Mouse (Mus musculus): ENCODE data around the gene Sppl2a. TPM values are rescaled to one million over a fixed set of nuclear protein-coding genes. Genes with fewer than 3 reads are reported as not detected.

Gene Sppl2a
- total and polyA plus RNA-seq, 2 experiments = 37.6 to 158 TPM

DNA sequence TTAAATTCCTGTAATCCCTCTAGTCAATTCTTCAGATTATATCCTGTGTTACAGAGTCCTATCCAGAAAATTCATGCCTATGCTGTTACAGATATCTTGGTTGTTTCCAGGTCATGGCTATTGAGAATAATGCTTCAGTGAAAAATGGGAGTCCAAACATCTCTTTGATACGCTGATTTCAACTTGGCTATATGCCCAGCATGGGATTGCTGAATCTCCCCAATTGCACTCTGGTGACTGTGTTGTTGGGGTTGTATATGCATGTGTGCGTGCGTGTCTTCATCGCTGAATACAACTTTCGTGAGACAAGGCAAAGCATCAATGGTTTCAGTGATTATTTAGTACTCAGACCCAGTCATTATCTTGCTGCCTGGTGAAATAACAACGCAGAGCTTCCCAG is 5.0 kb upstream of the Sppl2a start:
- peaks cover 7% of the 10 kb centered on the region for H3K4me1 ChIP-seq (ENCODE audit: control insufficient read depth, insufficient read depth, low read length)
- H3K79me2 ChIP-seq (ENCODE audit: control insufficient read depth, insufficient read depth, low read length) = no peaks in the 10 kb centered on the region
- WGBS = 70% methylated on average over 6 of the region's 6 CpGs
- no peaks in the 10 kb centered on the region for H3K36me3 ChIP-seq (ENCODE audit: control insufficient read depth, insufficient read depth, low read length)
- H3K27me3 ChIP-seq (ENCODE audit: control insufficient read depth, insufficient read depth, low read length) = no peaks in the 10 kb centered on the region
- TF ChIP-seq CTCF (IDR thresholded peaks at IDR 0.05; ENCODE audit: low read depth, low read length) (no peak), POLR2A (IDR thresholded peaks at IDR 0.05; ENCODE audit: extremely low read depth, insufficient read depth, low read length) (no peak)
- no peak for DNase-seq (ENCODE audit: extremely low read depth, low read depth, low spot score)
- H3K27ac ChIP-seq (replicated peaks; ENCODE audit: insufficient read depth, low read depth, low read length) = no peak overlapping the region
- H3K4me3 ChIP-seq (ENCODE audit: insufficient read depth, low read depth, low read length) = no peak overlapping the region
- H3K9ac ChIP-seq (ENCODE audit: low read depth, low read length) = no peak overlapping the region

GRCm38 (mm10) chr2:126933921-126934320 is 886 bp upstream of the Sppl2a start:
- Histone ChIP-seq H3K36me3 (ENCODE audit: control insufficient read depth, insufficient read depth, low read length) (peaks cover 5% of the 10 kb centered on the region), H3K4me1 (ENCODE audit: control insufficient read depth, insufficient read depth, low read length) (peaks cover 21% of the 10 kb centered on the region), H3K4me3 (ENCODE audit: insufficient read depth, low read depth, low read length) (no peak overlapping the region), H3K27ac (replicated peaks; ENCODE audit: insufficient read depth, low read depth, low read length) (peak overlapping the region; percentile 68), H3K79me2 (ENCODE audit: control insufficient read depth, insufficient read depth, low read length) (peaks cover 9% of the 10 kb centered on the region; the same call in 1 of the 2 replicates), H3K9ac (ENCODE audit: low read depth, low read length) (no peak overlapping the region; the same call in 1 of the 2 replicates), H3K27me3 (ENCODE audit: control insufficient read depth, insufficient read depth, low read length) (no peaks in the 10 kb centered on the region)
- DNase-seq (ENCODE audit: extremely low read depth, low read depth, low spot score) = peak; percentile 33
- TF ChIP-seq POLR2A (IDR thresholded peaks at IDR 0.05; ENCODE audit: extremely low read depth, insufficient read depth, low read length) (no peak), CTCF (IDR thresholded peaks at IDR 0.05; ENCODE audit: low read depth, low read length) (no peak)

DNA sequence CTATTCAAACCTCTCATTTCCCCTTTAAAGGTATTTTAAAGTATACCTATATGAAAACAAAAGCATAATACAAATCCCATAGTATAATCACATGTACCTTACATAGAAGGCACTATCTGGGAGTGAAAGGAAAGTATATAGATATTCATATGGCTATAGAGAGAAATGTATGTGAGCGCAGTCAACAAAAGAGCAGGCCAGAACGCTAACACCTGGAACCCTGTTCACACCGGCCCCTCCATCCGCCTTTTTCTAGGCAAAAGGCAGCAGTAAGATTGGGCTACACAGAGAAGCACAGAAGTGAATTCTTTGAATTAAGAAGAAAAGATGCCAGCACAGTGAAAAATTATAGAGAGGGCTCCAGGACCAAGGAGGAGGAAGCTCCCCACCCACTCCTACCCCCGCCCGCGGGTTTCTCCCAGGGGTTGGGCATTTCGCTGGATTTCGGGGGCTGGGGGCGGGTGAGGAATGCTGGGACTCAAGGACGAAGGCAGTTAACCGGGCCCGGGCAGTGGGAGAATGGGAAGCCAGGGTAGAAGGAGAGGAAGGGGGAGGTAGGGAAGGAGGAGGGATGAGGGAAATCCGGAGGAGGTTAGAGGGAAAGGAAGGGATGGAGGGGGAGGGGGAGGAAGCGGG is 656 bp downstream of the Sppl2a start:
- peaks cover 9% of the 10 kb centered on the region; the same call in 1 of the 2 replicates for H3K79me2 ChIP-seq (ENCODE audit: control insufficient read depth, insufficient read depth, low read length)
- no peak for TF ChIP-seq CTCF (IDR thresholded peaks at IDR 0.05; ENCODE audit: low read depth, low read length)
- no peak for TF ChIP-seq POLR2A (IDR thresholded peaks at IDR 0.05; ENCODE audit: extremely low read depth, insufficient read depth, low read length)
- 2% methylated on average over 14 of the region's 15 CpGs for WGBS
- H3K36me3 ChIP-seq (ENCODE audit: control insufficient read depth, insufficient read depth, low read length) = peaks cover 7% of the 10 kb centered on the region
- no peak for DNase-seq (ENCODE audit: extremely low read depth, low read depth, low spot score)
- H3K27me3 ChIP-seq (ENCODE audit: control insufficient read depth, insufficient read depth, low read length) = no peaks in the 10 kb centered on the region
- peaks cover 27% of the 10 kb centered on the region for H3K4me1 ChIP-seq (ENCODE audit: control insufficient read depth, insufficient read depth, low read length)
- peak overlapping the region; percentile 78 for H3K9ac ChIP-seq (ENCODE audit: low read depth, low read length)
- peak overlapping the region; percentile 96 for H3K27ac ChIP-seq (replicated peaks; ENCODE audit: insufficient read depth, low read depth, low read length)
- peak overlapping the region; percentile 67 for H3K4me3 ChIP-seq (ENCODE audit: insufficient read depth, low read depth, low read length)

GRCm38 (mm10) chr2:126931784-126932183 is 1.3 kb downstream of the Sppl2a start:
- 10% methylated on average over 4 of the region's 4 CpGs for WGBS
- peaks cover 29% of the 10 kb centered on the region for H3K4me1 ChIP-seq (ENCODE audit: control insufficient read depth, insufficient read depth, low read length)
- peak overlapping the region; percentile 41; the same call in 1 of the 2 replicates for H3K27ac ChIP-seq (replicated peaks; ENCODE audit: insufficient read depth, low read depth, low read length)
- peaks cover 13% of the 10 kb centered on the region for H3K36me3 ChIP-seq (ENCODE audit: control insufficient read depth, insufficient read depth, low read length)
- no peak overlapping the region for H3K9ac ChIP-seq (ENCODE audit: low read depth, low read length)
- H3K4me3 ChIP-seq (ENCODE audit: insufficient read depth, low read depth, low read length) = peak overlapping the region; percentile 8; the same call in 1 of the 2 replicates
- peaks cover 9% of the 10 kb centered on the region; the same call in 1 of the 2 replicates for H3K79me2 ChIP-seq (ENCODE audit: control insufficient read depth, insufficient read depth, low read length)
- no peaks in the 10 kb centered on the region for H3K27me3 ChIP-seq (ENCODE audit: control insufficient read depth, insufficient read depth, low read length)
- DNase-seq (ENCODE audit: extremely low read depth, low read depth, low spot score) = peak; percentile 83
- TF ChIP-seq POLR2A (IDR thresholded peaks at IDR 0.05; ENCODE audit: extremely low read depth, insufficient read depth, low read length) (no peak), CTCF (IDR thresholded peaks at IDR 0.05; ENCODE audit: low read depth, low read length) (no peak)

- Histone ChIP-seq H3K9ac (ENCODE audit: low read depth, low read length) (peak overlapping the region; percentile 52; the same call in 1 of the 2 replicates), H3K36me3 (ENCODE audit: control insufficient read depth, insufficient read depth, low read length) (peaks cover 28% of the 10 kb centered on the region), H3K27me3 (ENCODE audit: control insufficient read depth, insufficient read depth, low read length) (no peaks in the 10 kb centered on the region), H3K4me3 (ENCODE audit: insufficient read depth, low read depth, low read length) (no peak overlapping the region), H3K79me2 (ENCODE audit: control insufficient read depth, insufficient read depth, low read length) (peaks cover 9% of the 10 kb centered on the region; the same call in 1 of the 2 replicates), H3K27ac (replicated peaks; ENCODE audit: insufficient read depth, low read depth, low read length) (peak overlapping the region; percentile 99), H3K4me1 (ENCODE audit: control insufficient read depth, insufficient read depth, low read length) (peaks cover 24% of the 10 kb centered on the region)
- TF ChIP-seq CTCF (IDR thresholded peaks at IDR 0.05; ENCODE audit: low read depth, low read length) (no peak), POLR2A (IDR thresholded peaks at IDR 0.05; ENCODE audit: extremely low read depth, insufficient read depth, low read length) (no peak)
- peak; percentile 95 for DNase-seq (ENCODE audit: extremely low read depth, low read depth, low spot score)
- WGBS = 13% methylated on average over 6 of the region's 6 CpGs
Measured at GRCm38 (mm10) chr2:126928681-126929080, 4.4 kb downstream of the Sppl2a start.
